Mouse (Mus musculus): ENCODE results near the gene Myo18a. TPM values are rescaled to one million over a fixed set of nuclear protein-coding genes. Genes with fewer than 3 reads are reported as not detected.
A peak's percentile ranks its signal among the peaks of the same experiment; 100 is the strongest.

The Myo18a gene
- polyA plus RNA-seq, 1 experiment from 2014 or later: 32.4 TPM

GRCm38 (mm10) chr11:77828163-77828562 lies 65.1 kb downstream of the Myo18a start:
- H3K9ac ChIP-seq (replicated peaks; ENCODE audit: low read length): no peak overlapping the region
- no peaks in the 10 kb centered on the region for H3K9me3 ChIP-seq (ENCODE audit: low read length)
- no peak overlapping the region for H3K27ac ChIP-seq (ENCODE audit: low read length)
- H3K4me3 ChIP-seq (ENCODE audit: low read length): no peak overlapping the region
- ATAC-seq (ENCODE audit: low FRiP score, low TSS enrichment): no peak
- H3K4me2 ChIP-seq (replicated peaks; ENCODE audit: low read depth, low read length): no peak overlapping the region
- WGBS: 95% methylated on average over 5 of the region's 5 CpGs
- H3K4me1 ChIP-seq (ENCODE audit: insufficient read depth, low read length): no peaks in the 10 kb centered on the region
- H3K27me3 ChIP-seq (ENCODE audit: insufficient read depth, low read length): no peaks in the 10 kb centered on the region
- H3K36me3 ChIP-seq (ENCODE audit: insufficient read depth, low read length): peaks cover 34% of the 10 kb centered on the region

GRCm38 (mm10) chr11:77829043-77829841 lies 66.2 kb downstream of the Myo18a start:
- ATAC-seq (ENCODE audit: low FRiP score, low TSS enrichment): no peak
- Histone ChIP-seq H3K27ac (ENCODE audit: low read length) (no peak overlapping the region), H3K4me1 (ENCODE audit: insufficient read depth, low read length) (no peaks in the 10 kb centered on the region), H3K4me3 (ENCODE audit: low read length) (no peak overlapping the region), H3K4me2 (replicated peaks; ENCODE audit: low read depth, low read length) (no peak overlapping the region), H3K9ac (replicated peaks; ENCODE audit: low read length) (no peak overlapping the region), H3K9me3 (ENCODE audit: low read length) (no peaks in the 10 kb centered on the region), H3K36me3 (ENCODE audit: insufficient read depth, low read length) (peaks cover 25% of the 10 kb centered on the region), H3K27me3 (ENCODE audit: insufficient read depth, low read length) (no peaks in the 10 kb centered on the region)
- 84% methylated on average over 23 of the region's 23 CpGs for WGBS

GRCm38 (mm10) chr11:77830875-77831274 lies 67.8 kb downstream of the Myo18a start:
- WGBS: 67% methylated on average over 7 of the region's 7 CpGs
- Histone ChIP-seq H3K4me2 (replicated peaks; ENCODE audit: low read depth, low read length) (no peak overlapping the region), H3K27me3 (ENCODE audit: insufficient read depth, low read length) (no peaks in the 10 kb centered on the region), H3K36me3 (ENCODE audit: insufficient read depth, low read length) (peaks cover 29% of the 10 kb centered on the region), H3K9me3 (ENCODE audit: low read length) (no peaks in the 10 kb centered on the region), H3K27ac (ENCODE audit: low read length) (no peak overlapping the region), H3K9ac (replicated peaks; ENCODE audit: low read length) (no peak overlapping the region), H3K4me1 (ENCODE audit: insufficient read depth, low read length) (no peaks in the 10 kb centered on the region), H3K4me3 (ENCODE audit: low read length) (no peak overlapping the region)
- ATAC-seq (ENCODE audit: low FRiP score, low TSS enrichment): no peak

GRCm38 (mm10) chr11:77832541-77832940 lies 69.5 kb downstream of the Myo18a start:
- no peak for ATAC-seq (ENCODE audit: low FRiP score, low TSS enrichment)
- H3K4me1 ChIP-seq (ENCODE audit: insufficient read depth, low read length): no peaks in the 10 kb centered on the region
- H3K4me2 ChIP-seq (replicated peaks; ENCODE audit: low read depth, low read length): no peak overlapping the region
- no peaks in the 10 kb centered on the region for H3K9me3 ChIP-seq (ENCODE audit: low read length)
- WGBS: 94% methylated on average over 4 of the region's 4 CpGs
- no peak overlapping the region for H3K4me3 ChIP-seq (ENCODE audit: low read length)
- no peak overlapping the region for H3K27ac ChIP-seq (ENCODE audit: low read length)
- H3K27me3 ChIP-seq (ENCODE audit: insufficient read depth, low read length): no peaks in the 10 kb centered on the region
- peaks cover 34% of the 10 kb centered on the region for H3K36me3 ChIP-seq (ENCODE audit: insufficient read depth, low read length)
- H3K9ac ChIP-seq (replicated peaks; ENCODE audit: low read length): no peak overlapping the region

GRCm38 (mm10) chr11:77835109-77835508 lies 72.1 kb downstream of the Myo18a start:
- 0 out of 2 replicates have a peak, but pooled peaks cover 5% of the 10 kb centered on the region for H3K27me3 ChIP-seq (ENCODE audit: insufficient read depth, low read length)
- H3K9ac ChIP-seq (replicated peaks; ENCODE audit: low read length): no peak overlapping the region
- H3K4me3 ChIP-seq (ENCODE audit: low read length): no peak overlapping the region
- ATAC-seq (ENCODE audit: low FRiP score, low TSS enrichment): no peak
- H3K27ac ChIP-seq (ENCODE audit: low read length): no peak overlapping the region
- H3K36me3 ChIP-seq (ENCODE audit: insufficient read depth, low read length): peaks cover 19% of the 10 kb centered on the region
- no peak overlapping the region for H3K4me2 ChIP-seq (replicated peaks; ENCODE audit: low read depth, low read length)
- H3K9me3 ChIP-seq (ENCODE audit: low read length): no peaks in the 10 kb centered on the region
- 84% methylated on average over 3 of the region's 3 CpGs for WGBS
- no peaks in the 10 kb centered on the region for H3K4me1 ChIP-seq (ENCODE audit: insufficient read depth, low read length)

- Histone ChIP-seq H3K4me1 (ENCODE audit: insufficient read depth, low read length) (peaks cover 2% of the 10 kb centered on the region; the same call in 1 of the 2 replicates), H3K27ac (ENCODE audit: low read length) (peak overlapping the region; percentile 12; the same call in 1 of the 2 replicates), H3K27me3 (ENCODE audit: insufficient read depth, low read length) (0 out of 2 replicates have a peak, but pooled peaks cover 5% of the 10 kb centered on the region), H3K4me2 (replicated peaks; ENCODE audit: low read depth, low read length) (no peak overlapping the region), H3K36me3 (ENCODE audit: insufficient read depth, low read length) (peaks cover 21% of the 10 kb centered on the region), H3K4me3 (ENCODE audit: low read length) (no peak overlapping the region), H3K9me3 (ENCODE audit: low read length) (no peaks in the 10 kb centered on the region), H3K9ac (replicated peaks; ENCODE audit: low read length) (no peak overlapping the region)
- 88% methylated on average over 5 of the region's 5 CpGs for WGBS
- no peak for ATAC-seq (ENCODE audit: low FRiP score, low TSS enrichment)
Measured at GRCm38 (mm10) chr11:77836290-77836689, 73.2 kb downstream of the Myo18a start.

GRCm38 (mm10) chr11:77836751-77837150 lies 73.7 kb downstream of the Myo18a start:
- no peak for ATAC-seq (ENCODE audit: low FRiP score, low TSS enrichment)
- H3K36me3 ChIP-seq (ENCODE audit: insufficient read depth, low read length): peaks cover 21% of the 10 kb centered on the region
- peak overlapping the region; percentile 12; the same call in 1 of the 2 replicates for H3K27ac ChIP-seq (ENCODE audit: low read length)

GRCm38 (mm10) chr11:77837856-77838255 lies 74.8 kb downstream of the Myo18a start:
- H3K36me3 ChIP-seq (ENCODE audit: insufficient read depth, low read length): peaks cover 19% of the 10 kb centered on the region
- H3K4me1 ChIP-seq (ENCODE audit: insufficient read depth, low read length): peaks cover 7% of the 10 kb centered on the region; the same call in 1 of the 2 replicates
- H3K4me2 ChIP-seq (replicated peaks; ENCODE audit: low read depth, low read length): no peak overlapping the region
- no peak overlapping the region for H3K4me3 ChIP-seq (ENCODE audit: low read length)
- H3K9me3 ChIP-seq (ENCODE audit: low read length): no peaks in the 10 kb centered on the region
- 0 out of 2 replicates have a peak, but pooled peaks cover 8% of the 10 kb centered on the region for H3K27me3 ChIP-seq (ENCODE audit: insufficient read depth, low read length)
- H3K27ac ChIP-seq (ENCODE audit: low read length): no peak overlapping the region
- no peak for ATAC-seq (ENCODE audit: low FRiP score, low TSS enrichment)
- 85% methylated on average over 5 of the region's 5 CpGs for WGBS
- no peak overlapping the region for H3K9ac ChIP-seq (replicated peaks; ENCODE audit: low read length)

More at GRCm38 (mm10) chr11:77836751-77837150, 73.7 kb downstream of the Myo18a start:
- Histone ChIP-seq H3K4me3 (ENCODE audit: low read length) (no peak overlapping the region), H3K27me3 (ENCODE audit: insufficient read depth, low read length) (0 out of 2 replicates have a peak, but pooled peaks cover 5% of the 10 kb centered on the region), H3K9me3 (ENCODE audit: low read length) (no peaks in the 10 kb centered on the region), H3K4me2 (replicated peaks; ENCODE audit: low read depth, low read length) (no peak overlapping the region), H3K4me1 (ENCODE audit: insufficient read depth, low read length) (peaks cover 6% of the 10 kb centered on the region; the same call in 1 of the 2 replicates), H3K9ac (replicated peaks; ENCODE audit: low read length) (no peak overlapping the region)
- 56% methylated on average over 4 of the region's 4 CpGs for WGBS

GRCm38 (mm10) chr11:77840523-77841245 lies 77.6 kb downstream of the Myo18a start:
- Histone ChIP-seq H3K9ac (replicated peaks; ENCODE audit: low read length) (no peak overlapping the region), H3K36me3 (ENCODE audit: insufficient read depth, low read length) (peaks cover 34% of the 10 kb centered on the region), H3K4me1 (ENCODE audit: insufficient read depth, low read length) (peaks cover 7% of the 10 kb centered on the region; the same call in 1 of the 2 replicates), H3K9me3 (ENCODE audit: low read length) (no peaks in the 10 kb centered on the region), H3K27ac (ENCODE audit: low read length) (no peak overlapping the region), H3K27me3 (ENCODE audit: insufficient read depth, low read length) (0 out of 2 replicates have a peak, but pooled peaks cover 8% of the 10 kb centered on the region), H3K4me2 (replicated peaks; ENCODE audit: low read depth, low read length) (no peak overlapping the region), H3K4me3 (ENCODE audit: low read length) (no peak overlapping the region)
- 48% methylated on average over 16 of the region's 16 CpGs for WGBS
- peak; percentile 60; the same call in 1 of the 2 replicates for ATAC-seq (ENCODE audit: low FRiP score, low TSS enrichment)

Measured in kidney, embryonic 16.5 days (tissue).